Mouse (Mus musculus): Measurements from ENCODE around the gene Pla2g3. TPM values are rescaled to one million over a fixed set of nuclear protein-coding genes. Genes with fewer than 3 reads are reported as not detected.

The Pla2g3 gene
- polyA plus RNA-seq, 1 experiment: 0.27 TPM

DNA sequence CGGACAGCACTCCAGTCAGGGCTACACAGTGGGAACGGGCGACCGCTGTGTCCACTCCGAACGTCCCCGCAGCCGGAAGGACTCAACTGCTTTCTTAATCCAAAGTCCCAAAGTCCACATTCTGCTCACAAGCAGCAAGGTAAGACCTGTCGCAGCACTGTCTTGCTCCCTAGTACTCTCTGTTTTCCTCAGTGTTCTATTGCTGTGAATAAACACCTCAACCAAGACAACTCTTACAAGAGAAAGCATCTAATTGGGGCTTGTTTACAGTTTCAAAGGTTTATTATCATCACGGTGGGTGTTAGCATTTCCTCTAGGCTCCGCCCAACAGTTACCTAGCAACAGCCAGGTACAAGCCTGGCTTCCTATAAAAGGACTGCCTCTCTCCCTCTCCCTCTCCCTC lies 16.6 kb upstream of the Pla2g3 start:
- no peaks in the 10 kb centered on the region for H3K27me3 ChIP-seq (replicated peaks; ENCODE audit: control insufficient read depth, insufficient read depth, low read length)
- TF ChIP-seq POLR2A (IDR thresholded peaks at IDR 0.05; ENCODE audit: low read depth, low read length) (no peak), CTCF (conservative IDR thresholded peaks at IDR 0.05; ENCODE audit: insufficient read depth, insufficient read length, low read depth, low read length) (no peak)
- peak; percentile 75 for DNase-seq
- no peaks in the 10 kb centered on the region for H3K4me1 ChIP-seq (ENCODE audit: control insufficient read depth, insufficient read depth, low read length)
- WGBS: 19% methylated on average over 11 of the region's 11 CpGs
- no peaks in the 10 kb centered on the region for H3K36me3 ChIP-seq (ENCODE audit: control insufficient read depth, insufficient read depth, low read length)
- H3K4me3 ChIP-seq (ENCODE audit: insufficient read depth, low read depth, low read length): no peak overlapping the region
- peak overlapping the region; percentile 79; the same call in 1 of the 2 replicates for H3K27ac ChIP-seq (ENCODE audit: insufficient read depth, low read depth, low read length)

- no peak overlapping the region for H3K4me3 ChIP-seq (ENCODE audit: insufficient read depth, low read depth, low read length)
- TF ChIP-seq POLR2A (IDR thresholded peaks at IDR 0.05; ENCODE audit: low read depth, low read length) (no peak), CTCF (conservative IDR thresholded peaks at IDR 0.05; ENCODE audit: insufficient read depth, insufficient read length, low read depth, low read length) (peak; percentile 94)
- H3K27ac ChIP-seq (ENCODE audit: insufficient read depth, low read depth, low read length): no peak overlapping the region
- peak; percentile 89 for DNase-seq
- H3K4me1 ChIP-seq (ENCODE audit: control insufficient read depth, insufficient read depth, low read length): no peaks in the 10 kb centered on the region
- no peaks in the 10 kb centered on the region for H3K27me3 ChIP-seq (replicated peaks; ENCODE audit: control insufficient read depth, insufficient read depth, low read length)
- H3K36me3 ChIP-seq (ENCODE audit: control insufficient read depth, insufficient read depth, low read length): no peaks in the 10 kb centered on the region
- WGBS: 30% methylated on average over 1 of the region's 1 CpGs
Measured at GRCm38 (mm10) chr11:3472484-3472883, 15.6 kb upstream of the Pla2g3 start.

DNA sequence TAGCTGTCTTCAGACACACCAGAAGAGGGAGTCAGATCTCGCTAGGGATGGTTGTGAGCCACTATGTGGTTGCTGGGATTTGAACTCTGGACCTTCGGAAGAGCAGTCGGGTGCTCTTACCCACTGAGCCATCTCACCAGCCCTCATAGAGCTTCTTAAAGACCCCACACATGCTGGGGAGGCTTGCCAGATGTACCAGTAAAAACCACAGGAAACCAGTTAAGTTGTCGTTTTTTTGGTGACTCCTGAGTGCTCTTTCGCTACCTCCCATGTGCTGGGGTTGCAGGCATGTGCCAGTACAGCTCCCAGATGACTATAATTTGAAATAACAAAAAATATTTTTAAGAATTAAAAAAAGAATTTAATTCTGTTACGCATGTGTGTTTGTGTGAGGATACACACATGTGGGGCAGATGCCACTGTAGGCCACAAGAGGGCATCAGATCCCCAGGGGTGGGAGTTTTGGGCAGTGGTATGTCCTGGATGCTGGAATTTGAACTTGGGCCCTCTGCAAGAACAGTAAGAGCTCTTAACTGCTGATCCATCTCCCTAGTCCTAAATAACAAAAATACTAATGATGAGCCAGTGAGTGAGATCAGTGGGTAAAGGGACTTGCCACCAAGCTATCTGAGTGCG lies 13.5 kb upstream of the Pla2g3 start:
- 85% methylated on average over 7 of the region's 7 CpGs for WGBS
- H3K27ac ChIP-seq (ENCODE audit: insufficient read depth, low read depth, low read length): no peak overlapping the region
- no peaks in the 10 kb centered on the region for H3K4me1 ChIP-seq (ENCODE audit: control insufficient read depth, insufficient read depth, low read length)
- H3K27me3 ChIP-seq (replicated peaks; ENCODE audit: control insufficient read depth, insufficient read depth, low read length): no peaks in the 10 kb centered on the region
- TF ChIP-seq POLR2A (IDR thresholded peaks at IDR 0.05; ENCODE audit: low read depth, low read length) (no peak), CTCF (conservative IDR thresholded peaks at IDR 0.05; ENCODE audit: insufficient read depth, insufficient read length, low read depth, low read length) (peak; percentile 86)
- peak; percentile 65 for DNase-seq
- no peaks in the 10 kb centered on the region for H3K36me3 ChIP-seq (ENCODE audit: control insufficient read depth, insufficient read depth, low read length)
- no peak overlapping the region for H3K4me3 ChIP-seq (ENCODE audit: insufficient read depth, low read depth, low read length)

- H3K27ac ChIP-seq (ENCODE audit: insufficient read depth, low read depth, low read length): no peak overlapping the region
- H3K4me1 ChIP-seq (ENCODE audit: control insufficient read depth, insufficient read depth, low read length): no peaks in the 10 kb centered on the region
- no peak overlapping the region for H3K4me3 ChIP-seq (ENCODE audit: insufficient read depth, low read depth, low read length)
- H3K36me3 ChIP-seq (ENCODE audit: control insufficient read depth, insufficient read depth, low read length): no peaks in the 10 kb centered on the region
- H3K27me3 ChIP-seq (replicated peaks; ENCODE audit: control insufficient read depth, insufficient read depth, low read length): no peaks in the 10 kb centered on the region
- DNase-seq: no peak
- TF ChIP-seq CTCF (conservative IDR thresholded peaks at IDR 0.05; ENCODE audit: insufficient read depth, insufficient read length, low read depth, low read length): no peak
- TF ChIP-seq POLR2A (IDR thresholded peaks at IDR 0.05; ENCODE audit: low read depth, low read length): no peak
Measured at GRCm38 (mm10) chr11:3475489-3475888, 12.6 kb upstream of the Pla2g3 start.

- TF ChIP-seq CTCF (conservative IDR thresholded peaks at IDR 0.05; ENCODE audit: insufficient read depth, insufficient read length, low read depth, low read length) (no peak), POLR2A (IDR thresholded peaks at IDR 0.05; ENCODE audit: low read depth, low read length) (no peak)
- DNase-seq: no peak
- 67% methylated on average over 11 of the region's 11 CpGs for WGBS
- no peak overlapping the region for H3K27ac ChIP-seq (ENCODE audit: insufficient read depth, low read depth, low read length)
- H3K4me1 ChIP-seq (ENCODE audit: control insufficient read depth, insufficient read depth, low read length): no peaks in the 10 kb centered on the region
- H3K4me3 ChIP-seq (ENCODE audit: insufficient read depth, low read depth, low read length): no peak overlapping the region
- no peaks in the 10 kb centered on the region for H3K27me3 ChIP-seq (replicated peaks; ENCODE audit: control insufficient read depth, insufficient read depth, low read length)
- H3K36me3 ChIP-seq (ENCODE audit: control insufficient read depth, insufficient read depth, low read length): no peaks in the 10 kb centered on the region
Measured at GRCm38 (mm10) chr11:3483980-3484642, 4.0 kb upstream of the Pla2g3 start.

GRCm38 (mm10) chr11:3486349-3486748 lies 1.7 kb upstream of the Pla2g3 start:
- DNase-seq: no peak
- no peak overlapping the region for H3K27ac ChIP-seq (ENCODE audit: insufficient read depth, low read depth, low read length)
- WGBS: 76% methylated on average over 7 of the region's 7 CpGs
- no peaks in the 10 kb centered on the region for H3K4me1 ChIP-seq (ENCODE audit: control insufficient read depth, insufficient read depth, low read length)
- TF ChIP-seq POLR2A (IDR thresholded peaks at IDR 0.05; ENCODE audit: low read depth, low read length) (no peak), CTCF (conservative IDR thresholded peaks at IDR 0.05; ENCODE audit: insufficient read depth, insufficient read length, low read depth, low read length) (no peak)
- H3K27me3 ChIP-seq (replicated peaks; ENCODE audit: control insufficient read depth, insufficient read depth, low read length): no peaks in the 10 kb centered on the region
- no peak overlapping the region for H3K4me3 ChIP-seq (ENCODE audit: insufficient read depth, low read depth, low read length)
- no peaks in the 10 kb centered on the region for H3K36me3 ChIP-seq (ENCODE audit: control insufficient read depth, insufficient read depth, low read length)

GRCm38 (mm10) chr11:3489036-3489435 lies 952 bp downstream of the Pla2g3 start:
- DNase-seq: no peak
- TF ChIP-seq CTCF (conservative IDR thresholded peaks at IDR 0.05; ENCODE audit: insufficient read depth, insufficient read length, low read depth, low read length) (no peak), POLR2A (IDR thresholded peaks at IDR 0.05; ENCODE audit: low read depth, low read length) (no peak)
- H3K27ac ChIP-seq (ENCODE audit: insufficient read depth, low read depth, low read length): no peak overlapping the region
- no peaks in the 10 kb centered on the region for H3K4me1 ChIP-seq (ENCODE audit: control insufficient read depth, insufficient read depth, low read length)
- H3K4me3 ChIP-seq (ENCODE audit: insufficient read depth, low read depth, low read length): no peak overlapping the region
- WGBS: 87% methylated on average over 5 of the region's 5 CpGs
- H3K36me3 ChIP-seq (ENCODE audit: control insufficient read depth, insufficient read depth, low read length): no peaks in the 10 kb centered on the region
- H3K27me3 ChIP-seq (replicated peaks; ENCODE audit: control insufficient read depth, insufficient read depth, low read length): no peaks in the 10 kb centered on the region

Measured in kidney, adult 2 months (tissue).